Mouse (Mus musculus): ENCODE measurements at regions not wholly inside any gene's neighbourhood (a gene's known extent, or its start where the extent isn't known, plus 50 kb on each side); places are given as distances from the start of the nearest gene placed in this dataset.

- DNase-seq (ENCODE audit: low spot score in 2 of 2) = no peak
These were observed 79.6 kb upstream of the Foxn3 start for GRCm38 (mm10) chr12:99643016-99643415.

GRCm38 (mm10) chr12:99642131-99642895 lies 78.9 kb upstream of the Foxn3 start:
- DNase-seq (ENCODE audit: low spot score in 2 of 2) = no peak

- DNase-seq (ENCODE audit: low spot score in 2 of 2) = peak; percentile 16 to 62
These were observed 77.9 kb upstream of the Foxn3 start for GRCm38 (mm10) chr12:99641278-99641677.

GRCm38 (mm10) chr12:99640214-99641151 lies 77.1 kb upstream of the Foxn3 start:
- DNase-seq (ENCODE audit: low spot score in 2 of 2) = peak; percentile 30 to 57

- DNase-seq (ENCODE audit: low spot score in 2 of 2) = peak in 1 of 2 experiments; percentile 26
These were observed 76.4 kb upstream of the Foxn3 start for GRCm38 (mm10) chr12:99639847-99640213.

GRCm38 (mm10) chr12:99639118-99639517 lies 75.7 kb upstream of the Foxn3 start:
- DNase-seq (ENCODE audit: low spot score in 2 of 2) = no peak

GRCm38 (mm10) chr12:99637986-99638385 lies 74.6 kb upstream of the Foxn3 start:
- DNase-seq (ENCODE audit: low spot score in 2 of 2) = no peak

- no peak for DNase-seq (ENCODE audit: low spot score in 2 of 2)
These were observed 72.9 kb upstream of the Foxn3 start for GRCm38 (mm10) chr12:99636234-99636633.

- DNase-seq (ENCODE audit: low spot score in 2 of 2) = no peak
These were observed 72.0 kb upstream of the Foxn3 start for GRCm38 (mm10) chr12:99635361-99635760.

GRCm38 (mm10) chr12:99634726-99635125 lies 71.3 kb upstream of the Foxn3 start:
- DNase-seq (ENCODE audit: low spot score in 2 of 2) = no peak

- DNase-seq (ENCODE audit: low spot score in 2 of 2) = no peak
These were observed 70.3 kb upstream of the Foxn3 start for GRCm38 (mm10) chr12:99633678-99634077.

GRCm38 (mm10) chr12:99632988-99633387 lies 69.6 kb upstream of the Foxn3 start:
- DNase-seq (ENCODE audit: low spot score in 2 of 2) = no peak

GRCm38 (mm10) chr12:99629606-99630005 lies 66.2 kb upstream of the Foxn3 start:
- no peak for DNase-seq (ENCODE audit: low spot score in 2 of 2)

GRCm38 (mm10) chr12:99628421-99628820 lies 65.0 kb upstream of the Foxn3 start:
- no peak for DNase-seq (ENCODE audit: low spot score in 2 of 2)

- peak; percentile 67 to 91 for DNase-seq (ENCODE audit: low spot score in 2 of 2)
These were observed 64.5 kb upstream of the Foxn3 start for GRCm38 (mm10) chr12:99627898-99628231.

GRCm38 (mm10) chr12:99627201-99627897 lies 64.0 kb upstream of the Foxn3 start:
- no peak for DNase-seq (ENCODE audit: low spot score in 2 of 2)

GRCm38 (mm10) chr12:99626147-99626546 lies 62.8 kb upstream of the Foxn3 start:
- no peak for DNase-seq (ENCODE audit: low spot score in 2 of 2)

- DNase-seq (ENCODE audit: low spot score in 2 of 2) = no peak
These were observed 61.7 kb upstream of the Foxn3 start for GRCm38 (mm10) chr12:99625094-99625493.

GRCm38 (mm10) chr12:99622238-99622637 lies 58.9 kb upstream of the Foxn3 start:
- DNase-seq (ENCODE audit: low spot score in 2 of 2) = no peak

- no peak for DNase-seq (ENCODE audit: low spot score in 2 of 2)
These were observed 53.9 kb upstream of the Foxn3 start for GRCm38 (mm10) chr12:99617241-99617804.

- DNase-seq (ENCODE audit: low spot score in 2 of 2) = no peak
These were observed 51.0 kb upstream of the Foxn3 start for GRCm38 (mm10) chr12:99614420-99614819.
